Mouse (Mus musculus) neutrophil, adult 5-6 weeks (primary cell): Measurements from ENCODE around the gene Gcnt2. TPM values are rescaled to one million over a fixed set of nuclear protein-coding genes. Genes with fewer than 3 reads are reported as not detected.

Experiments
- ATAC-seq: fragments of 151-379, 151-347 bp; 2 replicates; pipeline ENCODE4 v1.8.0; 2017; ENCODE audit warnings: mild to moderate bottlenecking, moderate TSS enrichment; ENCODE audit not compliant: insufficient number of reproducible peaks, poor library complexity, low FRiP score, severe bottlenecking; ENCODE audit errors: extremely low read depth
- total RNA-seq: library from RNA; stranded (forward); fragments of 200-1000 nt; gene quantifications from 2 replicates; pipeline ENCODE4 v1.2.3, GENCODE M21; 2017

Gcnt2 gene
- total RNA-seq, 1 experiment from 2014 or later: 353 TPM

GRCm38 (mm10) chr13:40899349-40899993 is 39.9 kb downstream of the Gcnt2 start:
- ATAC-seq: no peak

DNA sequence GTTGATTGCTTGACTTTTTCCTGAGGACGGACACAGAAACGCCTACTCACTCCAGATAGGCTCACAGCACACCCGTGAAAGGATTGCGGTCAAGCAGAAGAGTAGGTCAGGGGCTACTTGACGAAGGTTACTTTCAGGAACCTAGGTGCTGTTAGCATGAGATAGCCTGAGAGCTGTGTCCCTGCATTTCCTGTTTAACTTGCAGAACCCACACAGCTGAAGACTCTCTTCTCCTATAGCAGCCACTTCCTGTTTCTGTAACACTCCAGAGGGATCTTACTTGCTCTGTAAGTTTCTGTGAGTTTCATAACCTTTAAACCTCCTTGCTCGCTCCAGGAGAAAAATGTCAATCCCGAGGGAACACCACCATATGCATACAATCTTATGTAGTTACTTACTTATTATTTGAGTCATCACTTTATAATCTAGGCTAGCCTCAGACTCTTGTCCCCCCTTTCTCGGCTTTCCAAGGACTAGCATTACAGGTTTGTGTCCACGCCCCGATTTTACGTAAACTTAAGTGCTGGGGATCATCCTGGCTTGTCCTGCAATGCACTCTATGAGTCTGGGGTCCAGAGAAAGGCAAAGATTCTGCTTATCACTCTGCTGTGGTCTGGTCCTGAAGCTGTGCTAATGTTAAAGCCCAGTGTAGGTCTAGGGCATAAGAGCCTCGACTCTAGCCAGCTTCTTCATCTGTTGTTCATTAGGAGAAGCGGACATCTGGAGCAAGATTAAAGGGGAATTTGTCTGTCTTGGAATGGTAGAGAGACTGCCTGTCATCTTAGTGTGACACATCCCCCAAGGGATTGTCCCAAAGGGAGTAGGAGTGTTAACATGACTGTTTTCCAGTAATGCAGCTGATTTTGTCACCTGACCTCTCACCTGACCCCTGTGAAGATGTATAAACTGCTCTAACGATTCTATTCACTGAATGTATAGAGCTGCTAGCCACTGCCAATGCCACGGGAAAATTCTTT is 40.7 kb downstream of the Gcnt2 start:
- peak; percentile 82 for ATAC-seq

DNA sequence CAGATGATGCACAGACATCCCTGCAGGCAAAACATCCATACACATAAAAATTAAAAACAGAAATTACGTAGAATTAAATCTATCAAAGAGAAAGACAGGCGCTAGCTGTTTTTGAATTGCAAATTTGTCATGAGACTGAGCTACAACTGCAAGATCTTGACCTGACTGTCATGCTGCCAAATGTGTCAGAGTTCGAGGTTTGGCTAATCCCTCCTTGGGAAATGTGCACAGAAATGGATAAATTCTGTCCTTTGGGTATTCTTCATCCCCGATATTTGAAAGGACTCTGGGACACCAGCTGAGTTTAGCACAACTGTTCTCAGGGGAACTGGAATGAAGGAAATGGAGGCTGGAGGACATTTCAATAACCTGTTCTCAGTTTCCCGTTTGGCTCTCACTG is 41.7 kb downstream of the Gcnt2 start:
- ATAC-seq: no peak

- no peak for ATAC-seq
Measured at GRCm38 (mm10) chr13:40901831-40902459, 42.4 kb downstream of the Gcnt2 start.

GRCm38 (mm10) chr13:40904080-40904479 is 44.5 kb downstream of the Gcnt2 start:
- ATAC-seq: no peak

DNA sequence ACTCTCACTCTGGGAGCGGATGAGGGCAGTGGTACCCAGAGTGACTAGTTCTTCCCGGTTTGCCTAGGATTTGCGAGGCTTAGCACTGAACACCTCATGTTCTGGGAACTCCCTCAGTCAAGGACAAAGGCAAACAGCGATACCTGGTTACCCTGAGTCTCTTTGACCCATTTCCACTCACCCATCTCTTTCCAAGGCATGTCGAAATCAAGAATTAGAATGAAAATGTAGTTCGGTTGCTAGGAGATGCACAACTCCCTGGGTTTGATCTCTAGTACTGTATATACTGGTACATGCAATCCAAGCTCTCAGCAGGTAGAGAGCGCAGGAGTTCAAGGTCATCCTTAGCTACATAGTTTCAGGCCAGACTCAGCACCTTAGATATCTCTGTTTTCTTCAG is 47.0 kb downstream of the Gcnt2 start:
- ATAC-seq: no peak

- no peak for ATAC-seq
Measured at GRCm38 (mm10) chr13:40907274-40907673, 47.7 kb downstream of the Gcnt2 start.

GRCm38 (mm10) chr13:40908044-40908443 is 48.5 kb downstream of the Gcnt2 start:
- no peak for ATAC-seq

DNA sequence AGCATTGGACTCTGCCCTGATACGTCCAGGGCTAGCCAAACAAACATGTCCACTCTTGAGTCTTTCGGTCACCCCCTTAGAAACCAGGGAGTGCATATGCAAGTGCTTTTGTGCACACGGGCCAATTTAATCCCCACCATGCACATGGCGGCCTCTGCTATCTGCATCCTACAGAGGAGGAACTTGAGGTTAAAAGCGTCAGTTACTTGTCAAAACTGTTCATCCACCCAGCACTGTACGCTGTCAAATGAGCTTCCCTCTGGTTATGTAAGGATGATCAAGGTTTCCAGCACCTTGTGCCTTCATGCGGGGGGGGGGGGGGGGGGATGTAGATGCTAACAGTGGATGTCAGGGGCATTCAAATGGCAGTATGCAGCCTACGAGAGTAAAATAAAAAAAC is 49.5 kb downstream of the Gcnt2 start:
- peak; percentile 56; the same call in 1 of the 2 replicates for ATAC-seq

DNA sequence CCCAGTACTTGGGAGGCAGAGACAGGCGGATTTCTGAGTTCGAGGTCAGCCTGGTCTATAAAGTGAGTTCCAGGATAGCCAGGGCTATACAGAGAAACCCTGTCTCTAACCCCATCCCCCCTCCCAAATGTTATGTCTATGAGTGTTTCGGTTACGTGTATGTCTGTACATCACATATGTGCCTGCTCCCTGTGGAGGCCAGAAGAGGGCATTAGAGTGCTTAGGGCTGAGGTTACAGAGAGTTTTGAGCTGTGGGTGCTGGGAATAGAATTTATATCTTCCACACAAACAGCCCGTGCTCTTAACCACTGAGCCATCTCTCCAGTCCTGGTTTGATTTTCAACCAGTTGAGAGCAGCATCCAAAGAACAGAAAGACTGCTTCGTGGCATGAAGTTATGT is 50.5 kb downstream of the Gcnt2 start:
- ATAC-seq: no peak

DNA sequence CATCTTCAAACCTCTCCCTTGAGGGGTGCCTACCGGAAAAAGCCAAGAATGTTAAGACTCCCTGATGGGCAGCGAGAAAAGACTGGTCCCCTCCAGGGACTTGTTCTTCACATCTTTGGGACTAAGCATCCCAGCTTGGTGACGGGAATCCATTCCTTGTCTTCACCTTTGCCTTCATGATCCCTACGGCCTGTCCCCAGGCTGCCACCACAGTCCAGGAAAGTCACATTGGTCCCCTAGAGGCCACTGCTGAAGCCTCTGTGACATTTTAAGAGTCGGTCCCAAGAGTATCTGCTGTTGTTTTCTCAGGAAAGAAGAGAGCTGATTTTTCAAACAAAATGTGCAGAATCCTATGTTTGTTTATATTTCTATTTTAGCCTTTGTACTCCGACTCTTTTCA is 52.4 kb downstream of the Gcnt2 start:
- ATAC-seq: no peak

- ATAC-seq: no peak
Measured at GRCm38 (mm10) chr13:40913395-40914018, 54.0 kb downstream of the Gcnt2 start.

- no peak for ATAC-seq
Measured at GRCm38 (mm10) chr13:40914053-40914585, 54.6 kb downstream of the Gcnt2 start.

DNA sequence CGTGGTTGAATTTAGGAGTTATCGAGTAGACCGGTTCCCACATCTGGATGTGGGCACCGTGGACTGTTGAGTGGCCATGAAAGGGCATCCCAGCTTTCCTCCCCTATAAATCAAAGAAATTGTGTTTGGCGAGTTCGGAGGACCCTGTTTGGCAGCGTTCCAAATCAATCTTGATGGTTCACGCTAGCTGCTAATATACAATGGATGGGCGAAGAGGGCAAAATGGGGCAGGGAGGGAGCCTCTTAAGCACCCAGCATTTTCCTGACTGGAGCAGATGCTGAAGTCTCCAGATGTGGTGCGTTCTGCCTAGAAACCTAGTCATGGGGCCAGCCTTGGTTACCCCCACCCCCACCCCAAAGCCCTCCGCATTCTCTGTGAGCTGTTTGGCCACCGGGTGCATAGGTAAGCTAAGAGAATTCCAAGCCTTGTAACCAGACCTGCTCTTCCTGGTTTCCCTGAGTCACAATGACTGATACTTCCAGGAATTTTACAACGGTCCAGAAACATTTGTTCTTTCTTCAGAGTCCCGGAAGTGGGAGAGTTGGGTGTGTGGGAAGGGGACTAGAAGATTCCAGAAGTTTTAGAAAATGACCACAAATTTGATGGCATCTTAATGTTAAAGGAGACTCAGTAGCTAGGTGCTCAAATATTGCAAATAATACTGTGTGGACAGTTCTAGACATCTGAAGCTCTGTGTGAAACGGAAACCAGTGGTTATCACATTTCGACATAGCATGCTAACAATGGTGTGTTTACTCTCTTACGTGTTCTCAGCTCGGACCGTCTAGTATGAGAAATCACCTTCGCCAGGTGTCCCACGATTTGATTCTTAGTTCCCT is 57.0 kb downstream of the Gcnt2 start:
- ATAC-seq: peak; percentile 56

- peak; percentile 6; the same call in 1 of the 2 replicates for ATAC-seq
Measured at GRCm38 (mm10) chr13:40917161-40918091, 57.9 kb downstream of the Gcnt2 start.

- ATAC-seq: peak; percentile 75
Measured at GRCm38 (mm10) chr13:40921326-40922059, 61.9 kb downstream of the Gcnt2 start.
